Mouse (Mus musculus): ENCODE data around the gene 2610318N02Rik. TPM values are rescaled to one million over a fixed set of nuclear protein-coding genes. Genes with fewer than 3 reads are reported as not detected.

2610318N02Rik gene
- polyA plus RNA-seq, 1 experiment: 0.89 TPM

DNA sequence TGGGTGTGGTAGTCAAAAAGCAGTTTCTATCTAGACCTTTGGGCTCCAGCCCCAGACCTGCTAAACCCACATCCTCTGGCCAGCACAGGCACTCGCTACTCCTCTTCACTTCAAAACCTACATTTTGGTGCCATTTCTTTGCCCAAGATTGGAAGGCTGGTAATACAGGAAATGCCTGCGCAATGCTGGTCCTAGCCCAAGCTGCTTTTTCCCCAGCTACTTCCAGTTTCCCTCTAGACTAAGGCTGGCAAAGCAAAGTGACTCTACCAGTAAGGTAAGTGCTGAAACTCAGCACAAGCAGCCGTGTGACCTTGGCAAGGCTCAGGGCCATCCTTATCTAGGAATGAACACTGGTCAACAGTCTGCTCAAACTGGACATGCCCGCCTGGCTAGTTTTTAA, 39.3 kb downstream of the 2610318N02Rik start:
- no peak overlapping the region for H3K4me3 ChIP-seq (replicated peaks; ENCODE audit: extremely low read depth, low read depth, low read length)
- 68% methylated on average over 4 of the region's 4 CpGs for WGBS
- no peak for TF ChIP-seq POLR2A (IDR thresholded peaks at IDR 0.05; ENCODE audit: borderline replicate concordance, extremely low read depth, low read depth, low read length)
- H3K4me1 ChIP-seq (ENCODE audit: control insufficient read depth, insufficient read depth, low read length): peaks cover 3% of the 10 kb centered on the region; the same call in 1 of the 2 replicates
- DNase-seq: peak; percentile 22

DNA sequence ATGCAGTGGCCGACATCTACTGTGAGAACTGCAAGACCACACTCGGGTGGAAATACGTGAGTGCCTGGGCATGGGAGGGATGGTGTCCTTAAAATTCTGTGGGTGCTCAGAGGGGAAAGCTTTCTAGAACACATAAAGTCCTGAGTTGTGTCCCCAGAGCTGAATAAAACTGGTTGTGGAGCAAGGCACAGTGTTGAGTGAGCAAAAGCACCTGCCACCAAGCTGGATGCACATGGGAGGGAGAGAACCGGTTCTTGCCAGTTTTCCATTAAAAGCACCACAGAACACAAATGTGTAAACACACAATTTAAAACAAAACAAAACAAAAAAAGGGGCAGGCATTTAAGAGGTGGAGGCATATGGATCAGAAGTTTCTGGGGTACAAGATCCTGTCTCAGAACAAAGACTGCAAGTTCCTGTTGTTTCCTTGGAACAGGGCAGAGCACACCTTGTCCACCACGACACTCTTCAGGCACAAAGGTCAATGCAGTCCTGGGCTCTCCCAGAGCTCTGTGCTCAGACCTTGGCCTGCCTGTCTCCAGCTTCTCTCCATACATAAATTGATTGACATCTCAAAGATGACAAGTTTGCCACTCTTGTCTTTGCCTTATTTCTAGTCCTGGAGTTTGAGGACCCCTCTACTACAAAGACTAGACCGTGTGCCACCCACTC, 42.7 kb downstream of the 2610318N02Rik start:
- no peak overlapping the region for H3K4me3 ChIP-seq (replicated peaks; ENCODE audit: extremely low read depth, low read depth, low read length)
- no peak for DNase-seq
- peaks cover 3% of the 10 kb centered on the region; the same call in 1 of the 2 replicates for H3K4me1 ChIP-seq (ENCODE audit: control insufficient read depth, insufficient read depth, low read length)
- no peak for TF ChIP-seq POLR2A (IDR thresholded peaks at IDR 0.05; ENCODE audit: borderline replicate concordance, extremely low read depth, low read depth, low read length)
- TF ChIP-seq CTCF (IDR thresholded peaks at IDR 0.05; ENCODE audit: insufficient read depth, low read length): no peak
- 75% methylated on average over 6 of the region's 6 CpGs for WGBS

DNA sequence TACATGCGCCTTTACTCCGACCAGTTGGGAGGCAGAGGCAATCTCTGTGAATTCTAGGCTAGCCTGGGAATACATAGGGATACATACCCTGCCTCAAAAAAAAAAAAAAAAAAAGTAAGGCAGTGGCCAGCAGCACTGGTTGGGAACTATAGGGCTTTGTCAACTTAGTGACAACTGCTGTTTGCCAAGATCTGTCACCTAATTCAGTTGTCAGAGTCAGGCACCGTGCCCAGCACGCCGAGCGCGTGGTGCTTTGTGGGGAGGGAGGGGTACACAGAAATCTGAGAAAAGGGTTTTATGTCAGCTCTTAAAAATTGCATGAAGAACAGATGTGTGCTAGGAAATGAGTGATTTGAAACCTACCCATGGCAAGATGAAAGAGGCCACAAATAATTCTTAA, 46.9 kb downstream of the 2610318N02Rik start:
- 75% methylated on average over 7 of the region's 7 CpGs for WGBS
- no peak for DNase-seq

GRCm38 (mm10) chr16:17076869-17077268, 48.1 kb downstream of the 2610318N02Rik start:
- Histone ChIP-seq H3K4me3 (replicated peaks; ENCODE audit: extremely low read depth, low read depth, low read length) (no peak overlapping the region), H3K4me1 (ENCODE audit: control insufficient read depth, insufficient read depth, low read length) (no peaks in the 10 kb centered on the region)
- DNase-seq: no peak
- TF ChIP-seq CTCF (IDR thresholded peaks at IDR 0.05; ENCODE audit: insufficient read depth, low read length): no peak
- TF ChIP-seq POLR2A (IDR thresholded peaks at IDR 0.05; ENCODE audit: borderline replicate concordance, extremely low read depth, low read depth, low read length): no peak

More for the DNA sequence above, 46.9 kb downstream of the 2610318N02Rik start:
- Histone ChIP-seq H3K4me1 (ENCODE audit: control insufficient read depth, insufficient read depth, low read length) (no peaks in the 10 kb centered on the region), H3K4me3 (replicated peaks; ENCODE audit: extremely low read depth, low read depth, low read length) (no peak overlapping the region)
- no peak for TF ChIP-seq POLR2A (IDR thresholded peaks at IDR 0.05; ENCODE audit: borderline replicate concordance, extremely low read depth, low read depth, low read length)
- TF ChIP-seq CTCF (IDR thresholded peaks at IDR 0.05; ENCODE audit: insufficient read depth, low read length): no peak

- Histone ChIP-seq H3K4me1 (ENCODE audit: control insufficient read depth, insufficient read depth, low read length) (no peaks in the 10 kb centered on the region), H3K4me3 (replicated peaks; ENCODE audit: extremely low read depth, low read depth, low read length) (no peak overlapping the region)
- TF ChIP-seq CTCF (IDR thresholded peaks at IDR 0.05; ENCODE audit: insufficient read depth, low read length) (no peak), POLR2A (IDR thresholded peaks at IDR 0.05; ENCODE audit: borderline replicate concordance, extremely low read depth, low read depth, low read length) (no peak)
- 87% methylated on average over 2 of the region's 2 CpGs for WGBS
- DNase-seq: no peak
Measured at GRCm38 (mm10) chr16:17076301-17076700, 48.7 kb downstream of the 2610318N02Rik start.

DNA sequence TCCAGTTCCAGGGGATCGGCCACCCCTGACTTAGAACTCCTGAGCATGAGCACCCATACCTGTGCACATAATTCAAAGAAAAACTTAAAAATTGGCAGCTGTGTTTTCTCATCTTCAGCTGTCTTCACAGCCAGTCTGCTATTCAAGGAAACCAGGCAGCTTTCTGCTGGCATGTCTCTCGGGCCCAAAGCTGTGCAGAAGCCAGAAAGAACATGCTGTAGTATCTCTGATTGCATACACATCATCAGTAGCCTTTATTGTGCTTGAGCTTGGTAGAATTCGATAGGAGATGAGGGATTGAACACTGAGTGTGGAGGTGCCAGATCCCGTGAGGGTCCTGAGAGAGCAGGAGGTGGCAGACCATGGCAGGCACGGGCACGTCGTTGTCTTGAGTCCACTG, 52.0 kb downstream of the 2610318N02Rik start:
- whole genome bisulfite sequencing: 92% methylated on average over 7 of the region's 7 CpGs
- no peak for DNase-seq
- H3K4me3 ChIP-seq (replicated peaks; ENCODE audit: extremely low read depth, low read depth, low read length): no peak overlapping the region
- no peaks in the 10 kb centered on the region for H3K4me1 ChIP-seq (ENCODE audit: control insufficient read depth, insufficient read depth, low read length)
- no peak for TF ChIP-seq CTCF (IDR thresholded peaks at IDR 0.05; ENCODE audit: insufficient read depth, low read length)
- TF ChIP-seq POLR2A (IDR thresholded peaks at IDR 0.05; ENCODE audit: borderline replicate concordance, extremely low read depth, low read depth, low read length): no peak

- DNase-seq: no peak
- Histone ChIP-seq H3K4me3 (replicated peaks; ENCODE audit: extremely low read depth, low read depth, low read length) (no peak overlapping the region), H3K4me1 (ENCODE audit: control insufficient read depth, insufficient read depth, low read length) (no peaks in the 10 kb centered on the region)
- 34% methylated on average over 6 of the region's 6 CpGs for WGBS
- no peak for TF ChIP-seq CTCF (IDR thresholded peaks at IDR 0.05; ENCODE audit: insufficient read depth, low read length)
- no peak for TF ChIP-seq POLR2A (IDR thresholded peaks at IDR 0.05; ENCODE audit: borderline replicate concordance, extremely low read depth, low read depth, low read length)
Measured at GRCm38 (mm10) chr16:17070716-17071115, 54.3 kb downstream of the 2610318N02Rik start.

DNA sequence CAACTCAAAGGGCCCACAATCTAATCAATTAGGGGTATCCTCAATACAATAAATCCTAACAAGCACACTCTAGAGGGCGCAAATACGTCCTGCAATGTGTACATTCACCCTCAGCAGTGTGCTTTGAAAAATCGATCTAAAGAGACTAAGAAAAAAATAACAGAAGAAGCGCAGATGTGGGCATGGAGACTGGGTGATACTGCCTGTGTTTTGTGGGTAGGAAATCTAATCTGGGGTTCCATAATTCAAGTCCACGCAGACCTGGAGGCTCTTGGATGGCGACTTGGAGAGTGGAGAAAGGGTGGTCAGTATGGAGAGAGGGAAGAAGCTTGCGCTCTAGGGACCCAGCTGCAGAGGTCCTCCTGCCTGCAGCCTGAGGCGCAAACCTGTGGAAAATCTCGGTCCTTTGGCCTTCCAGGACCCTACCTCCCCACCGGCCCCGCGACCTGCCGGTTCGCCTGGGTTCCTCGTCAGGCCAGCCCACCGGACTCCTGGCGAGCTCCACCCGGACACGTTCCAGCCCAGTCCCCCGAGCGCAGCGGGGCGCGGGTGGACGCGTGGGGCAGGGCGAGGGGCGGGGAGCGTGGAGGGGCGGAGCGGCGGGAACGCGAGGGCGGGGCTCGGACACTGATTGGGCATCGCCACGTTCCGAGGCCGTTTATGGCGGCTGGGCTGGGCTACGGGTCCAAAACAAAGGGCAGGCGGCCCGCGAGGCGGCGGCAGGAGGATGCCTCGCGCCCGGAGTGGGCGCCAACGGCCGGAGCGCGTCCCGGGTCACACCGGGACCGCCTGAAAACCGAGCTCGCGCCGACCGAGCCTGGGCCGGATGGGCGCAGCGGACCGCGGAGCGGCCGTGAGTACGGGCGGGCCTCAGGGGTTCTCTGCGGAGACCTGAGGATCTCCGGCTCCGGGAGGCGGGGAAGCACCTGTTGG, 55.2 kb downstream of the 2610318N02Rik start, which contains the start of gene Ypel1:
Gene Ypel1, plus strand, starts transcription at position 186 of the 933 bp plus-strand sequence.
- WGBS: under 1% methylated on average over 76 of the region's 76 CpGs
- DNase-seq: peak; percentile 85
- Histone ChIP-seq H3K4me1 (ENCODE audit: control insufficient read depth, insufficient read depth, low read length) (no peaks in the 10 kb centered on the region), H3K4me3 (replicated peaks; ENCODE audit: extremely low read depth, low read depth, low read length) (peak within 1 kb of the TSS; percentile 86)
- TF ChIP-seq CTCF (IDR thresholded peaks at IDR 0.05; ENCODE audit: insufficient read depth, low read length) (no peak), POLR2A (IDR thresholded peaks at IDR 0.05; ENCODE audit: borderline replicate concordance, extremely low read depth, low read depth, low read length) (peak; percentile 37; the same call in 1 of the 2 replicates)

DNA sequence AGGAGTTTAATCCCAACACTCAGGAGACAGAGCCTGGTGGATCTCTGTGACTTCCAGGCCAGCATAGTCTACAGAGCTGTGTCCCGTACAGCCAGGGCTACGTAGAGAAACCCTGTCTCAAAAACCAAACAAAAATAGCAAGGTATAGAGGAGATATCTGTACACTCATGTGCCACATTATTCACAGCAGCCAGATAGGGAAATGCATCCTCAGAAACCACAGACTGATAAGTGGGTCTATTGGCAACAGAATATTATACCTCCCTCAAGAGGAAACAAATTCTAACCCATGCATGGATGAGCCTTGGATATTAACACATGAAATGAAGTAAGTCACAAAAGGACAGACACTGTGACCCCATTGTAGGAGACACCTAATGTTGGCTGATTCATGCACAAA, 57.4 kb downstream of the 2610318N02Rik start:
- TF ChIP-seq CTCF (IDR thresholded peaks at IDR 0.05; ENCODE audit: insufficient read depth, low read length): no peak
- no peak for TF ChIP-seq POLR2A (IDR thresholded peaks at IDR 0.05; ENCODE audit: borderline replicate concordance, extremely low read depth, low read depth, low read length)
- DNase-seq: no peak
- WGBS: 85% methylated on average over 2 of the region's 2 CpGs
- H3K4me3 ChIP-seq (replicated peaks; ENCODE audit: extremely low read depth, low read depth, low read length): no peak overlapping the region
- no peaks in the 10 kb centered on the region for H3K4me1 ChIP-seq (ENCODE audit: control insufficient read depth, insufficient read depth, low read length)

Other genes with a start within 250 kb of the 2610318N02Rik start
- gene Ppm1f, start 228.7 kb downstream of the 2610318N02Rik start, polyA plus RNA-seq (2012; rRNA removed): 40.4 and 46.2 TPM in 2 replicates
- gene Mapk1, start 141.8 kb downstream of the 2610318N02Rik start, polyA plus RNA-seq (2012; rRNA removed): 44.2 and 61.0 TPM in 2 replicates
- 1.2 and 2.2 TPM in 2 replicates for gene Ypel1, start 55.5 kb downstream of the 2610318N02Rik start, polyA plus RNA-seq (2012; rRNA removed)
- 66.5 and 74.0 TPM in 2 replicates for gene Ppil2, start 13.9 kb downstream of the 2610318N02Rik start, polyA plus RNA-seq (2012; rRNA removed)
- gene Sdf2l1, start 7.2 kb upstream of the 2610318N02Rik start, polyA plus RNA-seq (2012; rRNA removed): 29.1 and 37.2 TPM in 2 replicates
- 5.7 and 6.2 TPM in 2 replicates for gene Ydjc, start 19.5 kb upstream of the 2610318N02Rik start, polyA plus RNA-seq (2012; rRNA removed)
- 0.91 TPM in 2 replicates for gene Ccdc116, start 22.1 kb upstream of the 2610318N02Rik start, polyA plus RNA-seq (2012; rRNA removed)
- 40.4 and 51.2 TPM in 2 replicates for gene Ube2l3, start 77.5 kb upstream of the 2610318N02Rik start, polyA plus RNA-seq (2012; rRNA removed)
- 0.02 and 0.07 TPM in 2 replicates for gene Rimbp3, start 83.4 kb upstream of the 2610318N02Rik start, polyA plus RNA-seq (2012; rRNA removed)
- gene Hic2, start 108.4 kb upstream of the 2610318N02Rik start, polyA plus RNA-seq (2012; rRNA removed): 2.0 and 2.2 TPM in 2 replicates
- gene Tmem191c, start 150.9 kb upstream of the 2610318N02Rik start, polyA plus RNA-seq (2012; rRNA removed): 7.0 and 8.6 TPM in 2 replicates
- 0.93 and 1.7 TPM in 2 replicates for gene Serpind1, start 206.2 kb upstream of the 2610318N02Rik start, polyA plus RNA-seq (2012; rRNA removed)

All from lung, adult 2 months (tissue).